Mouse (Mus musculus) adrenal gland, postnatal 14 days (tissue): ENCODE results near the gene Nfrkb. TPM values are rescaled to one million over a fixed set of nuclear protein-coding genes. Genes with fewer than 3 reads are reported as not detected.

ENCODE experiments used
- DNase-seq: peaks from one replicate; pipeline ENCODE4 v3.0.0; 2021; ENCODE audit warnings: mixed read lengths
- long read RNA-seq, 2 experiments: library from polyadenylated mRNA; stranded (forward); transcript quantifications; one replicate each; pipeline ENCODE4 v2.0.0; 2021
- total RNA-seq: library from RNA; stranded (reverse); gene quantifications from 2 replicates; pipeline ENCODE4 v1.2.3, GENCODE M21; 2021

The Nfrkb gene
- total RNA-seq: 23.7 and 27.6 TPM in 2 replicates
- long read RNA-seq, experiment 1, partial matches to known transcripts: 3 of 4 reads
- long read RNA-seq, experiment 1, other reads (novel, unspliced or antisense): 1 of 4 reads
- long read RNA-seq, experiment 2, partial matches to known transcripts: 1 of 8 reads
- long read RNA-seq, experiment 2, other reads (novel, unspliced or antisense): 7 of 8 reads

- DNase-seq: peak; percentile 99
Measured at GRCm38 (mm10) chr9:31385947-31386354, at the start of gene Nfrkb. Gene Nfrkb, plus strand, starts transcription at chr9:31386192.

DNA sequence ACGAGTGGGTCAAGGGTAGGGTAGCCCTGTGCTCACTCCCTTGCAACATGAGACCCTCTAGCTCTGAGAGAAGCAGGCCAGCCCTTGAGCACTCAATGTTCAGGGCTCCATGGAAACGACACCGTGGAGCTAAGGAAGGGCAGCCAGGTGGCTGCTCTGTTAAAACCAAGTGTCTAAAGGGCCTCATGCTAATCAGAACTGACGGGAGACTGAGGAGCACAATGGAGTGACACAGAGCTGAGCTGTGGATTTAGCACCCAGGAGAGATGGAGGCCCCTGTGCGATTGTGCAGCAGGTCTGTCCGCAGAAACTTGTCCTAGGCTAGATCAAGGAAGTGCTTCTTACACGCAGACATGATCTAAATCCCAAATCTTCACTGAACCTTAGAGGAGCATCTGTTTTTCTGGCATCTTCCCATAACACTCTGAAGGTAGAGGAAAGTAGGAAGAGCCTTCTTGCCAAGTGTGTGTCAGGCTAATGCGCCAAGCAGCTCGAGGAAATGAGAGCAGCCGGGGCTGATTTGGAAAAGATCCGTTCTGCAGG lies 41.6 kb upstream of the Nfrkb start:
- no peak for DNase-seq

- no peak for DNase-seq
Measured at GRCm38 (mm10) chr9:31346575-31347080, 39.4 kb upstream of the Nfrkb start.

- no peak for DNase-seq
Measured at GRCm38 (mm10) chr9:31348458-31348857, 37.5 kb upstream of the Nfrkb start.

GRCm38 (mm10) chr9:31348915-31349314 lies 37.1 kb upstream of the Nfrkb start:
- DNase-seq: peak; percentile 85

DNA sequence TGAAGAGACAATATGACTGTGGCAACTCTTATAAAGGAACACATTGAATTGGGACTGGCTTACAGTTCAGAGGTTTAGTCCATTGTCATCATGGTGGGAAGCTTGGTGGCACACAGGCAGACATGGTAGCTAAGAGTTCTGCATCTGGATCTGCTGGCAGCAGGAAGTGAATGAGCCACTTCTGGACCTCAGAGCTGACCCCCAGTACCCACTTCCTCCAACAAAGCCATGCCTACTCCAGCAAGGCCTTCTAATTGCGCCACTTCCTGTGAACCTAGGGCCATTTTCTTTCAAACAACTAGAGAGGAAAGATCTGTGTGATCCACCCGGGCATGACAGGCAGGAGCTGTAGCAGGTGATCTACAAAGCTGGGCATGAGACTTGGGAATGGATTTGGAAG lies 33.3 kb upstream of the Nfrkb start:
- no peak for DNase-seq

DNA sequence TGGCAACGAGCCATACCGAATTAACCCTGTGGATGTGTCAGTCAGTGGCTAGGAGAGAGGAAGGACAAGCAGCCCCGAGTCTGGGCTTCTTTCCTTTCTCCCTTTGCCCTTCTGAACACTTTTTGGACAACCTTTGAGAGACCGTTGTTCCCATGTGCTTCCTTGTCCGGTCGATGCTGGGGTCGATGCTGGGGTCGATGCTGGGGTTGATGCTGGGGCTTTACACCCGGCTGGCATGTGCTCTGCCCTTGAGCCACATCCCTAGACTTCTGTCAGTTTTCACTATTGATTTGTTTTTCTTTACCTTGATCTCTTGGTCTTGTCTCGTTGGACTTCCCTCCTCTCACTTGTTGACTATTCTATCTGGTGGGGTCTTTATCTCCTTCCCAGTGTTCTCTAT lies 32.5 kb upstream of the Nfrkb start:
- DNase-seq: no peak

- no peak for DNase-seq
Measured at GRCm38 (mm10) chr9:31354051-31354450, 31.9 kb upstream of the Nfrkb start.

DNA sequence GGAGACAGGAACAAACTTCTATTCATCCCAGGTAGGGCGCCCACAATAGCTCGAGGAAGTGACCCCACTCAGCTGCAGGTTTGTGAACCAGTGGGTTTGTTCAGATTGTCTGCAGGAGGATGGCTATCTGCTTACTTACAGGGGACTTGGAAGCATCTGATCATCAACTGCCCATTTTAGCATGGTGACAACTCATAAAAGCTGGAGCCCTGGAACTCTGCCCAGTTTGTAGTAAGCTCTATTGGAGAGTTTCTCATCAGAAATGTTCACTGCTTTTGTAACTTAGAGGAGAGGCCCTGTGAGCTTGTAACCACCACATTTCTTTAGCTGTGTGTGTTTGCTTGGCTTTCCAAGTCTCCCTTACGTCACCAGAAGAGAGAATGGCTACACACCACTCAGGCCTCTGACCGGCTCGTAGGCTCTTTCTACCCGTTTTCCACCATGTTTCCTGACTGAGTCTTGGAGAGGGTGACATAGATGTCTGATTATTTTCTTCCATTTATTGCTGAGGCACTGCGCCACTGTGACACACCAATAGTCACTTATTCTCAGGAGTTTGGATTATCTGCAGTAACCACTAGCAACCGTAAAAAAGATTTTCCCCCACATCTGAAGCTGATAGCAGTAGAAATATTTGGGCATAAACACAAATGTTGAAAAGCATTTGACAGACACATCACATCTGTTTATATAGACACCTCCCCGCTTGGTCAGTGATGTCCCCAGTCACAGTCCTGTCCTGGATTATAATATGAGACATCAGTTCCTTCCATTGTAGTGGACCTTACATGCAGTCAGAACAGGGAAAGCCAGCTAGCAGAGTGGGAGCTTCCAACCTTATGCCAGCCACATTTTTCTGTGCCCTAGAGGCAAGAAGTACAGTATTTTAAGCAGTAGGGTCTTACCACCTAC lies 22.0 kb upstream of the Nfrkb start:
- DNase-seq: peak; percentile 47

DNA sequence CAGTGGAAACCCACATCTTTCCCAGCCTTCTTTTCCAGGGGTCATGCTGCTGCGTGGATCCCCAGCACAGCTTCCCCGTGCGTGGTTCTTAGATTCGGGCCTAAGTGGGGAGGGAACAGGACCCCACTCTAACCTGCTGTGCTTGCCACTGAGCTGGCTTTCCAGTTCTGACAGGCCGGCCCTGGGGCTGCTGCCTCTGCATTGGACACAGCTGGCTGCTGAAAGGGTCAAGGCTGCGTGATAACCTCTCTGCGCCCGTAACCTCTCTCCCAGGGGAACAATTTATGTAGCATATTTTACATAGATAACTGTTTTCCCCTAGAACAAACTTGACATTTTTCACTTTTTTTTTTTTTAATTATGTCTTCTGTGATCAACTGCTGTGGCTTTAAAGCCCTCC lies 20.9 kb upstream of the Nfrkb start:
- peak; percentile 41 for DNase-seq

GRCm38 (mm10) chr9:31371740-31372139 lies 14.3 kb upstream of the Nfrkb start:
- DNase-seq: no peak

DNA sequence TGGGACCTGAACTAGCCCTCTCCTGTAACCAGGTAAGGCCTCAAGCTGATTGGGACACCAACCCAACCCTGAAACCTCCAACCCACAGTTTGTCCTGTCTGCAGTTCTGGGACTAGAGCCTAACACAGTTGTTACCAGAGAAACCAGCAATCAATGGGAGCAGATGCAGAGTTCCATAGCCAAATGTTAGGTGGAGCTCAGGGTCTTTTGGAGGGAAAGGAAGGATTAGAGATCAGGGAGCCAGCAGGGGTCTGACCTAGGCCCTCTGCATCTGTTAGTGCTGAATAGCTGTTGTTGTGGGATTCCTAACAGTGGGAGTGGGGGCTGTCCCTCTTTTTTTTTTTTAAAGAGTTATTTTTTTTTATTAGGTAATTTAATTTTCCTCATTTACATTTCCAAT lies 9.3 kb upstream of the Nfrkb start:
- DNase-seq: no peak

DNA sequence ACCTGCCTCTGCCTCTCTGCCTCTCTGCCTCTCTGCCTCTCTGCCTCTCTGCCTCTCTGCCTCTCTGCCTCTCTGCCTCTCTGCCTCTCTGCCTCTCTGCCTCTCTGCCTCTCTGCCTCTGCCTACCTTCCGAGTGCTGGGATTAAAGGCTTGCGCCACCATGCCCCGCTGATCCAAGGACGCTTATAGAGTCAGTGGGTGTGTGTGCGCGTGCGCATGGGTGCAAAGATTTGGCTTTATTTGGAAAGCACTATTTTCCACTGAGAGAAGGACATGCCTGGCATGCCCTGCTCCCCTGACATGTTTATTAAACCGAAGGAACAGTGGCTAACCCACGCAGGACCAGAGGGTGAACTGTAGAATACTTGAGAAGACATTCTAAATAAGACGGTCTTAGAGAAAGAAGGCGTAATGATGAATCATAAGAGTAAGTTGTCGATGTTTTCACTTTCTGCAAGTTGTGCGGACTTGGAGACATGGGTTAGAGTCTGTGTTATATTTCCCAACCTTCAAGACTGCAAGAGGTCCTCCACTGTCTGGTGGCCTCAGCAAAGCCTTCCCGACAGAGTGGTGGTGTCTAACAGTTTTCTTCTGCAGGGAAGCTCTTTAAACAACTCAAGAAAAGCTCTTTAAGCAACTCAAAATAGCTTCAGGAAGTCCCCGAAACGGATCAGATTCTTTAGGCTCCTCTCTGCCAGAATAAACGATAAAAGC lies 1.0 kb upstream of the Nfrkb start:
- DNase-seq: peak; percentile 16

DNA sequence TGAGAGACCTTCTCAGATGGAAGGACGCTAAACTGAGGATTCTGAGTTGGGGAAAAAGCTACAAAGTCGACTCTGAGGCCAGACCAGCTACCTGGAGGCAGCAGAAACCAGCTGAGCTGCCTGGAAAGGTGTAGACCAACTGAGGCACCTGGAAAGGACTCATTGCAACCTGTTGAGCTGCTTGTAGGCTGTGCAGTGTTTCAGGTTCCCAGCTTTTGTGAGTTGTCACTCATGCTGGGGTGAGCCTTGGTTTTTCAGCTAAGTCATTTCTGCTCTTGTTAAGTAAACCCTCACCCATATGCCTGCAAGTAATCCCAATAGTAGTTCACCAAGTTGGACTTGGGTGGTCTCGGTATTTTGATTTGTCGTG lies 507 bp upstream of the Nfrkb start:
- no peak for DNase-seq

DNA sequence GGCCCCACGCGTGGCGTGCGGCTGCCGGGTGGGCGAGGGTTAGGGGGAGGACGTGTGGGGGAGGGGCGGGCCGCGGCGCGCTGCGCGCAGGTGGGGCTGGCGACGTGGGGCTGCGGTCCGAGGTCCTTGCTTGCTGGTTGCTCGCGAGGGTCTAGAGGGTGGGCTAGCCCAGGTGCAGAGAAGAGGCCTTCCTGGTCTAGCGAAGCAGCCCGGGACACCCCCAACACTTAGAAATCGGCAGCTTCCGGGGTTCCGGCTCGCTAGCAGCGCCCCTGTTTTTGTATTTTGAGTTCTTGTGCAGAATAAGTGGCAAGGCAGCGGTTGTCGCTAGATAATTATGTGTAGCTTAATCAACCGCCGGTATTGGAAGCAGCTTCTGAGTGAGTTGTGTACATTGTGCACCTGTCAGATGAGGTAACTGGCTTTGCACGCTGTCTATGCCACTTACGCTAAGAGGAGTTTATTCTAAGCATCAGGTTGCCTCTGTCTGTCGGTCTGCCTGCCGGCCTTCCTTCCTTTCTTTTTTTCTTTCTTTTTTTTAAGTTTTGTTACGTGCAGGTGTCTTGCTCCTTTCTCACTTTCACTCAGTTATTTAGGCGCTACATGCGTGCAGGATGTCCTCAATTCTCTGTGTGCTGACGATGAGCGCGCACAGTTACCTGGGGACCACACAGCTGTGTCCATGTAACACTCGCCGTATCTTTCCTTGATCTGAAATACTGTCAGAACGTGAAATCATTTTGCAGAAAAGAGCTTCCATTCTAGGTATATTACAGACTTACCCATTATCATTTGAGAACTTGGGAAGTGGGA lies 582 bp downstream of the Nfrkb start:
- DNase-seq: peak; percentile 63

DNA sequence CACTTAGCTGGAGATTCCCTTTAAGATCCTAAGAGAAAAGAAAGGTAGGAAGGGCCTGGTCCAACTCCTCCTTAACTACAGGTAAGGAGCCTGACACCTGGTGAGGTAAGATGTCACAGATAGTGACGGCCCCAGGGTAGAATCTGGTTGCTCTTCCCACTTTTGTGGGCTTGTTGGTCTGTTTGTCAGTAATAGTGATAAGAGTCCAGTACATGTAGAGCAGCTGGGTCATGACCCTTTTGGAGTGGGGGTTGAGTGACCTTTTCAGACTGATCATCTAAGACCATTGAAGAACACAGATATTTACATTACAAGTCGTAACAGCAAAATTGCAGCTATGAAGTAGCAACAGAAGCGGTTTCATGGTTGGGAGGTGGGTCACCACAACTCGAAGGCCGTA lies 1.2 kb downstream of the Nfrkb start:
- no peak for DNase-seq

- peak; percentile 85 for DNase-seq
Measured at GRCm38 (mm10) chr9:31400441-31400840, 14.4 kb downstream of the Nfrkb start.

GRCm38 (mm10) chr9:31404311-31404710 lies 18.3 kb downstream of the Nfrkb start:
- no peak for DNase-seq

DNA sequence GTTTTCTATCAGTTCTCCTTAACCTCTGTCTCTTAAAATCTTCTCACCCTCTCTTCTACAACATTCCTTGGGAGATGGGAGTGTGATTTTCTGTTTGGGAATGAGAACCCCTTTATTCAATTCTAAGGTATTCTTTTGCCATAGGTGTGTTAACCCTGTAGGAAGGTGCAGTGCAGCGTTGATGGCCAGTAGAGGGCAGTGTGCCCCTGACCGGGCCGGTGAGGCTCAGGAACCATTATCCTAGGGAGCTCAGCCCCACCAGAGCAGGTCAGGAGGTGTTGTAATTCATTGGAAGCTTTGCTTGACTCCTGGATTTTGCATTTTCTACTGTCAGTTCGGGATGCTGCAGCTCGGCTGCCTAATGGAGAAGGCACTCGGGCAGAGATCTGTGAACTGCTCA lies 19.2 kb downstream of the Nfrkb start:
- DNase-seq: peak; percentile 71

GRCm38 (mm10) chr9:31412165-31412564 lies 26.2 kb downstream of the Nfrkb start:
- no peak for DNase-seq

GRCm38 (mm10) chr9:31418821-31419220 lies 32.8 kb downstream of the Nfrkb start:
- no peak for DNase-seq

- no peak for DNase-seq
Measured at GRCm38 (mm10) chr9:31422143-31422542, 36.2 kb downstream of the Nfrkb start.
